Mouse (Mus musculus) Muller cell, postnatal 12 days (primary cell): Measurements from ENCODE around the gene Dhx33.

Experiments used
- DNase-seq: peaks from one replicate; pipeline ENCODE4 v3.0.0-alpha.2; 2015; ENCODE audit errors: inconsistent ontology term

The Dhx33 gene

GRCm38 (mm10) chr11:71004316-71004773, at the start of gene Dhx33:
Dhx33 (minus strand) TSS chr11:71004437.
- peak; percentile 96 for DNase-seq

- DNase-seq, result no peak
These were observed 48.3 kb upstream of the Dhx33 start for GRCm38 (mm10) chr11:71052554-71052953.

- no peak for DNase-seq
These were observed 35.5 kb upstream of the Dhx33 start for GRCm38 (mm10) chr11:71039526-71040298.

DNA sequence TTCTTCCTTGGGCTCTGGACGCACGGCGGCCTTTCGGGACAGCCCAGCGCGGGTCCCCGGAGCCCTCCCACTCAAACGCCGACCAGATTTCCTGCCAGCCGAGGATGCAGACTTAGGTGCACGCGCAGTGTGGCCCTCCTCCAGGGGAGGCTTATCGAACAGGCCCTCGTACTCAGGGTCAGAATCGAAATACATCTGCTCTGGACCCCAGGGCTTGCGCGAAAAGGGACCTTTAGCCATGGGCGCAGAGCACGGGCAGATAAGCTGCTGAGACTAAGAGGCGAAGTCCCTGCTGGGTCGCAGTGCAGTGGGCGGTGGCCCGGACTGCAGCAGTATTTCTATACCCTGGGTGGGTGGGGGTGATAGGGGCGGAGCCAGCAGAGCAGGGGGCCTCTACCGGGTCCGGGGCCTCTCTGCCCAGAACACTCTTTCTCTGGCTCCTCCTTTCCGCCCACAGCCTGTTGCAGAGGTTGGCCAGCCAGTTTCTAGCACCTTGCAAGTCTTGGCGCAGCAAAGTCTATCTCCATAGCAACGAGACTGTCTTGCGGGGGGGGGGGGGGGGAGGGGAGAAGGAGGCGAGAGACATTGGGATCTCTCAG, 29.0 kb upstream of the Dhx33 start, which contains the start of gene 6330403K07Rik:
6330403K07Rik (minus strand) TSS at position 351 of the 599 bp plus-strand sequence.
- DNase-seq, result peak; percentile 42

- DNase-seq, result peak; percentile 17
These were observed 28.4 kb upstream of the Dhx33 start for GRCm38 (mm10) chr11:71032491-71033162.

GRCm38 (mm10) chr11:71032070-71032469, 27.8 kb upstream of the Dhx33 start:
- DNase-seq, result no peak

- DNase-seq, result no peak
These were observed 25.3 kb upstream of the Dhx33 start for GRCm38 (mm10) chr11:71029403-71030118.

GRCm38 (mm10) chr11:71028280-71028679, 24.0 kb upstream of the Dhx33 start:
- DNase-seq, result no peak

- peak; percentile 99 for DNase-seq
These were observed 15.2 kb upstream of the Dhx33 start, which contains the start of the genes Mis12 and Derl2 for GRCm38 (mm10) chr11:71019201-71020068. Mis12 (plus strand) TSS chr11:71019611. Derl2 (minus strand) TSS chr11:71019841.

DNA sequence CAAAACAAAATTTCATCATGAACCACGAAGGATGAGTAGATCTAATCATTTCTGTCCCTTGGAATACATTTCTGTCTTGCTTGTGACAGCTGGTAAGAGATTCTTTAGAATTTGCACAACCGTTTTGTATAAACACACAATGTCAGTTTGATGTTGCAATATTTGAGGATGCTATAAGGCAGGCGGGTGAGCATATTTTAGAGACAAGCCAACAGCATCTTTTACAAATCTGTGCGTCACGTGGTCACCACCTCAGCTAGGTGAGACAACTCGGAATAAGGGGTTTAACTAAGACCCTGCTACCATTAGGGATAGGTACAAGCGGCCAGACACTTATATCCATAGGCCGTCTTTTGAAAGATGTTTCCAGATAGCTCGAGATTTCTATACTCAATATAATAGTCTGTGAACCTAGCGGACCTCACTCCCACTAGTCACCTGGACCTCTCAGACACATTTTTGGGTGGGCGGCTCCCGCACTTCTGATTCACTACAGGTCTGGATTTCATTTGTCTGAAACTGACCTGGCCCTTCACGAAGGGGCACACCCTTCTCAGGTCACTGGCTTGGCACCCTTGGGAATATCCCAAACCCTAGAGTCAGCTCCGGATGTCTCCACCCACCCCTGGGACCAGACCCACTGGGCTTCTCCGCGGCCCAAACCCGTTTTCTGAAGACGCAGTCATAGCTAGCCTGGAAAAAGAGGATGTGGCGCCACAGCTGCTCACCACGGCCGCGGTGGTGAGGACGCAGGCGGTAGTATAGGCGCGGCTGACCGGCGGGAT, 14.4 kb upstream of the Dhx33 start:
- no peak for DNase-seq

- no peak for DNase-seq
These were observed 12.8 kb upstream of the Dhx33 start for GRCm38 (mm10) chr11:71017051-71017450.

DNA sequence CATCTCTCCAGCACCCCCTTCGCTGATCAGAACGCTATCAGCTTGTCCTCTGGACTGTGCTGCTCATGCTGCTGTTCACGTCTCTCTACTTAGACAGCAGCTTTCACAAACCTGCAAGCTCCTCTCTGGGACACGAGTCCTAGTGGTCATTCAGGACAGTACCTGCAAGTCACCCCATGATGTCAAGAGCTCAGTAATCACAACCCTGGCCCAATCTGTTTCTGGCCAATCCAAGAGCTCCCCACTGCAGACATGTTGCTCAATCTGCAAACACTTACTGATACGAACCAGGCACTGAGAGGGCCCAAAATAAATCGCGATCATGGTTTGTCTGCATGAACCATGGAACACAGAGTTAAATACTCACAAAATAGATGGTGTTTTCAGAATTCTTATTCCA, 8.5 kb upstream of the Dhx33 start:
- no peak for DNase-seq

DNA sequence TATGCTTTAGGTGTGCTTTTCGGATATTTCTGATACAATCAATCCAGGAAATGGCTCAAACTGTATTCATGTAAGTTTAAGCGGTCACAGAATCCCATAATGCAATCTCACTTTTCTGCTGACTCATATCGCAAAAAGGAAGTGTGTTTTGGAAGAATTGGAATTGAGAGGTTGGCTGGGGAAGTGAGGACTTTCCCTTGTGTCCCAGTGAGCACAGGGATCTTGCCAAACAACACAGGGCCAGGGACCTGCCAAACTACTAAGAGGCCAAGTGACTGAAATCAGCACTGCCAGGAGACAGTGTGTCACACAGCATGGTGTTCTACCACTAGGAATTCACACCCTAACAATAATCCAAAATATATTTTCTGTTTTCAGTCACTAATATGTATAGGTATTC, 4.1 kb upstream of the Dhx33 start:
- DNase-seq, result no peak

DNA sequence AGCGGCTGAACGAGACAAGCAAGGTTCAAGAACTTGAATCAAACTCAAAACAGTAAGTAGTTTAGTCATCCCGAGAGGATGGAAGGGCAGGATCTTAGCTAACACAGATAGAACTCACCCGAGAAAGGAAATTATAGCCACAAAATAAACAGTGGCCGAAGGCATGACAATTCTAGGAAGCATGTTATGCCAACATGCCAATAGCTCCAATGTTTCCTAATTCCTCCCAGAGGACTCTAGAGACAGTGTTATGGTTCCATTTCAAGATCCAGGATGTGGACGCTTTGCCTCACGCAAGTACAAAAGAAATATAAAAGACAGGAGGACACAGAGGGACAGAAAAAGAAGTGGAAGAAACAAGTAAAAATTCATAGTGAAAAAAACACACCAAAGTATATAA, 3.6 kb upstream of the Dhx33 start:
- DNase-seq, result no peak

- no peak for DNase-seq
These were observed 2.8 kb upstream of the Dhx33 start for GRCm38 (mm10) chr11:71007026-71007425.

GRCm38 (mm10) chr11:71005046-71005445, 809 bp upstream of the Dhx33 start:
- DNase-seq, result no peak

- DNase-seq, result no peak
These were observed 474 bp downstream of the Dhx33 start for GRCm38 (mm10) chr11:71003611-71004315.

- DNase-seq, result no peak
These were observed 3.1 kb downstream of the Dhx33 start for GRCm38 (mm10) chr11:71001167-71001566.

- peak; percentile 95 for DNase-seq
These were observed 21.5 kb downstream of the Dhx33 start, which contains the start of gene C1qbp for GRCm38 (mm10) chr11:70982557-70983228. C1qbp (minus strand) TSS chr11:70983026.
